ENCODE assay signal across 8 mouse cellular contexts in genomic region chr2:33216645-33217424, GRCm38 (mm10). TPM values are rescaled to one million over a fixed set of nuclear protein-coding genes. Genes with fewer than 3 reads are reported as not detected.
DNase-seq lines count a peak whose midpoint lies in the region; ATAC-seq and TF ChIP-seq lines count a peak whose summit lies in the region.

No protein-coding gene starts in this region.

- TF ChIP-seq CTCF in lung, postnatal 0 days (IDR thresholded peaks at IDR 0.05) = no peak

- no peak for TF ChIP-seq EP300 in lung, postnatal 0 days (IDR thresholded peaks at IDR 0.05)

- peak overlapping the region; percentile 43; the same call in 1 of the 2 replicates for H3K27ac ChIP-seq in lung, postnatal 0 days (ENCODE audit: low read length)
- H3K27ac ChIP-seq in heart, embryonic 10.5 days = peak overlapping the region; percentile 93
- H3K27ac ChIP-seq in neural tube, embryonic 13.5 days (replicated peaks) = peak overlapping the region; percentile 79

- WGBS in lung, postnatal 0 days = 16% methylated on average over 18 of the region's 18 CpGs
- 11% methylated on average over 18 of the region's 18 CpGs for WGBS in heart, embryonic 10.5 days
- 16% methylated on average over 18 of the region's 18 CpGs for WGBS in neural tube, embryonic 13.5 days

- H3K9me3 ChIP-seq in lung, postnatal 0 days (ENCODE audit: low read length) = no peaks in the 10 kb centered on the region
- H3K9me3 ChIP-seq in heart, embryonic 10.5 days = no peaks in the 10 kb centered on the region
- H3K9me3 ChIP-seq in neural tube, embryonic 13.5 days = no peaks in the 10 kb centered on the region

- no peaks in the 10 kb centered on the region for H3K36me3 ChIP-seq in lung, postnatal 0 days (ENCODE audit: insufficient read depth, low read length)
- H3K36me3 ChIP-seq in heart, embryonic 10.5 days = peaks cover 20% of the 10 kb centered on the region
- peaks cover 5% of the 10 kb centered on the region; the same call in 1 of the 2 replicates for H3K36me3 ChIP-seq in neural tube, embryonic 13.5 days

- H3K4me1 ChIP-seq in lung, postnatal 0 days (ENCODE audit: insufficient read depth, low read depth, low read length) = peaks cover 12% of the 10 kb centered on the region
- H3K4me1 ChIP-seq in heart, embryonic 10.5 days = peaks cover 64% of the 10 kb centered on the region
- peaks cover 66% of the 10 kb centered on the region for H3K4me1 ChIP-seq in neural tube, embryonic 13.5 days (replicated peaks)

- peak overlapping the region; percentile 27; the same call in 1 of the 2 replicates for H3K9ac ChIP-seq in lung, postnatal 0 days (replicated peaks; ENCODE audit: low read depth)
- peak overlapping the region; percentile 76 for H3K9ac ChIP-seq in neural tube, embryonic 13.5 days

- H3K4me2 ChIP-seq in lung, postnatal 0 days (replicated peaks; ENCODE audit: low read depth, low read length) = peak overlapping the region; percentile 40
- peak overlapping the region; percentile 56 for H3K4me2 ChIP-seq in neural tube, embryonic 13.5 days

- no peak for ATAC-seq in lung, postnatal 0 days
- peak; percentile 1; the same call in 1 of the 2 replicates for ATAC-seq in neural tube, embryonic 13.5 days (ENCODE audit: low read depth)
- ATAC-seq in megakaryocyte progenitor cell, adult 5-6 weeks (replicated peaks; ENCODE audit: poor library complexity) = no peak

- DNase-seq in lung, postnatal 0 days (ENCODE audit: low spot score) = no peak
- no peak for DNase-seq in lung, postnatal 25 days (ENCODE audit: low spot score)
- DNase-seq in heart, embryonic 10.5 days (ENCODE audit: low spot score) = no peak
- DNase-seq in kidney, postnatal 14 days = peak; percentile 52
- DNase-seq in right cerebral cortex, adult 2 months (ENCODE audit: low spot score in 2 of 2) = no peak
- no peak for DNase-seq in lung, postnatal 36 days

- no peaks in the 10 kb centered on the region for H3K27me3 ChIP-seq in lung, postnatal 0 days (replicated peaks; ENCODE audit: insufficient read depth, low read length)
- no peaks in the 10 kb centered on the region for H3K27me3 ChIP-seq in heart, embryonic 10.5 days (ENCODE audit: insufficient read depth, poor library complexity, severe bottlenecking)
- no peaks in the 10 kb centered on the region for H3K27me3 ChIP-seq in neural tube, embryonic 13.5 days

- H3K4me3 ChIP-seq in lung, postnatal 0 days (ENCODE audit: low read depth, low read length) = peak overlapping the region; percentile 21
- peak overlapping the region; percentile 79 for H3K4me3 ChIP-seq in heart, embryonic 10.5 days
- H3K4me3 ChIP-seq in neural tube, embryonic 13.5 days = peak overlapping the region; percentile 39

RNA-seq across cellular contexts. Expression of gene Angptl2, which starts 1.0 kb away (rescaled TPM):
- 28.6 and 33.8 TPM in 2 replicates for polyA plus RNA-seq in lung, postnatal 0 days (2015; fragmentation: Nextera tagmentation; extraction: Ambion mirVana)
- 40.4 and 49.8 TPM in 2 replicates for polyA plus RNA-seq in heart, embryonic 10.5 days (2016; fragmentation: Nextera tagmentation; extraction: Ambion mirVana)
- polyA plus RNA-seq in neural tube, embryonic 13.5 days (2015; fragmentation: Nextera tagmentation; extraction: Ambion mirVana) = 18.2 and 18.9 TPM in 2 replicates
- 0.74 and 0.78 TPM in 2 replicates for total RNA-seq in megakaryocyte progenitor cell, adult 5-6 weeks (2015)
- total RNA-seq in megakaryocyte progenitor cell, adult 5-6 weeks (2017) = 1.7 and 2.4 TPM in 2 replicates

Comparison
In these comparisons a context has a peak if more than half of its experiments do, and no peak if none do; other contexts are left out.
1. H3K27ac ChIP-seq: peak in every context shown above with its lines; median percentile 93 in heart, embryonic 10.5 days; 79 in neural tube, embryonic 13.5 days; 43 in lung, postnatal 0 days.
2. H3K4me3 ChIP-seq: peak in every context shown above with its lines; median percentile 79 in heart, embryonic 10.5 days; 39 in neural tube, embryonic 13.5 days; 21 in lung, postnatal 0 days.